Mouse (Mus musculus) embryo, embryonic 9.5 days (tissue): Measurements from ENCODE around the gene Ralgapa2.

Experiments
- DNase-seq: peaks from one replicate; pipeline ENCODE4 v3.0.0-alpha.2; 2017; ENCODE audit errors: extremely low spot score

Gene Ralgapa2

DNA sequence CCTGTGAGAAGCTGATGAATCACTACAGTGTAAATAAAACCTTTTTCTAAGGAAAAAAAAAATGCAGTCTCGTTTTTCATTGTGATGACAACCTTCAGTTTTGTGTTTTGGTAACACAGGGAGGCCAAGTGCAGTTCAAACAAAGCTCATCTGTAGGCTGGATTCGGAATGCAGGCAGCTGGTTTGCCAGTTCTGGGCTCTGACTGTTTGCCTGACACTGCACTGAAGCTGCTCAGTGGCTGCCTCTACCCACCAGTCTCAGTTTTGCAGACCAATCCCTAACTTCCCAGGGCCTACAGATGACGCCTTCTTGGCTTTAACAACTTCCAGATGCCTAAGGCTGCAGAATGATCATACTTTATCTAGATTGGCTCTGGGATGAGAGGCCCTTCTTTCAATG, 205.1 kb downstream of the Ralgapa2 start:
- no peak for DNase-seq

DNA sequence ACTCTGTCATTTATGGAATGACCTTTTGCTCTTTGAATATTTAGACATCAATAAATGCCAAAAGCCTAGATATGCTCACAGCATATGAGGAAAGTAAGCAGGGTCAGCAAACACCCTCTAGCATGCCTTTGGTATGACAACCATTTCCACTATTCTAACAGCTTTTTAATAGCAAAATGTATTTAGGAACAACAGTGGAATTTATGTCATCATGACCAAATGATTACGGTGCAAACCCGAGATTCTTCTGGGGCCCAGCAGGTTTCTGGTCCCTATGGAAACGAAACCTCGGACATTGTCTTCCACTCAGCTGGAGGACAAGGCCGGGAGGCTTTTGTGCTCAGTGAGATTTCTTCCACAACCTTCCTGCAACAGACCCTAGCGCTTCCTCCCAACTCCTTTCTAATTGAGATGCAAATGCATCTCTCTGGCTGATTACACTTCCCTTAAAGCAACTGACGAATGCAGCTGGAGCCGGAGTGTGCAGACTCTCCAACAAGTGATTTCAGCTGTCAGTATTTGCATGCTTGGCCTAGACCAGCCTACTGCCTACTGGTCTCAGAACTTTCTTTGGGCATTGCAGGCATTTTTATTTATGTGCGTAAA, 209.9 kb downstream of the Ralgapa2 start:
- DNase-seq = peak; percentile 51

DNA sequence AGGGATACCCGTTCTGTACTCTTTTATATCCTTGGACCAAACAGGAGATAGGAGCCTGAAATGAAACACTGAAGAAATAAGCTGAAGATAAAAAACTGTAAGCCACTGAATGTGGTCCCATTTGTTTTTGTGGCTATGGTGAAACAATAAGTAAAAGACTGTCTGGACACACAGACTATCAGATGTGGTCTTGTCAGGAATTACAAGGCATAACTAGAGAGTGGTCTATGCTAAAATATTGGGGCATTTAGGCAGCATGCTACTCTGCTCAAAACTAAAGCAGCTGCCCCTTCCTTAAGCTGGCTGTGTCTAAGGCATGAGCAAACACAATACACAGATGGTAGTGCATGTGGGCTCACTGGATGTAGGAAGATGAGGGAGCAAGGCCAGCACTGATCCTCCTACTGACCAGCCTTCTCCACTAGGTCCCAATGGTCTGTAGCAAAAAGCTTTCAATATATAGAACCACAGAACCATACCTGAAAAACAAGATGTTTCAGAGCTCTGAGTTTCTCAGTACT, 211.6 kb downstream of the Ralgapa2 start:
- no peak for DNase-seq

DNA sequence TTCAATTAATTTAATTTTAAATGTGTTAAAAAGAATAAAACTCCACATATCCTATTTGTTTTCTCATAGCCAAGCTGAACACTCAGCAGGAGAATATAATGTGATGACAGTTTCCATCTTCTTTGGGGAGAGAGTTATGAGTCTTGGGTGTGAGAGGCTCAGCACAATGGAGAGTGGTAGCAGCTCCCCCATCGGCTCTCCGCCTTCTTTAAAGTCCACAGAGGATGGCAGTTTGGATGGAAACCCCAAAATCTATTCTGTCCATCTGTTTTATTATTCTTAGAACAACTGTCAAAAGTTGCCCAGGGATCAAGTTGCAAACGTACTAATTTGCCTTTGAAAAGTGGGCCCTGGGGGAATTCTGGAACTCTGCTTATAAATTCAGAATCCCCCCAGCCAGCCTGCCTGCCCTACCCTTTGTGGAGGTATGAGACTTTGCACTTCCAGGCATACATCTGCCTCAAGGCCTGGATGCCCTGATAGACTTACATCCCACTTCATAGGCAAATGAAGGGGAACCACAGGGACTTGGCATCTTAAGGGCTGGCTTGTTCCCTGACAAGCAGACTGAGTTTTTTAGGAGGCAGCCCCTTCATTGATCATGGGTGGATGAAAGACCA, 212.2 kb downstream of the Ralgapa2 start:
- no peak for DNase-seq

DNA sequence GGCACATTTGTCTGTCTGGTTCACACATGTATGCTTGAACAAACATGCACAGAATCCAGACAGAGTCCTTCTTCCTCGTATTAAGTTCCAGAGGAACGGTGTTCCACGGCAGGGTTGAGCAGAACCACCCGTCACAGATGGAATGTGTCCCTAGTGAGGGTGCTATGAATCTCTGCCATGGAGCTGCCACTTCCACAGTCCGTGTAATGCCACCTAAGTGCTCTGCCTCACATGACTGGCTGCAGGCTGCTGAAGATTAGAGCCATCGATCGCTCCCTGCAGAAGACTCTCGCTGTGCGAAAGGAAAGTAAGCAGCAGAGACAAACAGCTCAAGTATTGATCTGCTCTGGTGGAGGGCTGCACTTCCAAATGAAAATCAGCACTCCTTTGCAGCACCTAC, 218.6 kb downstream of the Ralgapa2 start:
- DNase-seq = no peak

DNA sequence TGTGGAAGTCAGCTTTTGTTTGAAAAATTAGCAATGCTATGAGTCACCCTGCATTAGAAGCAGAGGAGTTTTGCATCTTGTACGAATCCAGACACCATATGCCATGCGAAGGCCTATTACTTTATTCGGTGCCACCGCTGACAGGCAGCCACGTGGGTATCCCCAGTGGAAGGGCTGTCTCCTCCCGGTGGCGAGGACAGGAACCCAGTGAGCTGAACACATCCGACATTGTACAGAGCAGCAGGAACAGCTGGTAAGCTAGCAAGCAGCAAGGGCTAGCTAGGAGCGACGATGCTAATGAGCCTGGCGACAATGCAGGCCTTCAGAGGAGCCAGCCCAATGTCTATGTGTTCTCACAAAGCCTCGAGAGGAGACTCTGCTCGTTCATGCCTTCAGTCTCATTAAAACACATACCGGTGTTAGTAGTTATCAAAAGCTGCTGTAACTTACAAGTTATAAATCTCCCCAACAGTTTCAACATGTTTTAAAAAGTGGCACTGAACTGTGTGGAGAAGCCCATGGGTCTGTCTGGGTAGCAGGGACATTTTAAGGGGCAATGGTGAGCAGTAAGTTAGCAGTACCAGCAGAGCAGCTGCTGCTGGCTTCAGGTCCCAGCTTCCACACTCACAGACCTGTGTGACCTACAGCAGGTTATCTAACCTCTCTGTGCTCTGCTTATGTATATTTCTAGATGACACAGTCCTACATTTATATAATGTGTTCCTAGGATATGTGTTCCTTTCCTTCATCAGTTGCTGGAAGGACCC, 221.1 kb downstream of the Ralgapa2 start:
- DNase-seq = peak; percentile 34

DNA sequence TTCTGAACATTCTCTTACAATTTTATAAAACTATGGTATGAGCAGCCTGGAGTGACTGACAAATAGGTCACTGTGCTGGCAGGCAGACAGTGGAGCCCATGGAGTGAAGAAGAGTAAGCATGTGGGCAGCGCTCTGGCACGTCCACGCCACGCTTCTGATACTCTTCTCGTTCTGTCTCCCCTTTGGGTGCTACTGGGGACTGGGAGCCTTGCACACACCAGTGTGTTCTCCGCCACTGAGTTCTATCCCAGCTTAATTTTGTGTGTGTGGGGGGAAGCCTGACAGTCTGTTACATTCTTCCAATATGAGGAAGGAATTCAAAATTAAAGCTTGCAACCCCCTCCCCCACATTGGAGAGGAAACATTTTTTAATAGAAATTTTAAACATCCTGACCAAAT, 221.8 kb downstream of the Ralgapa2 start:
- DNase-seq = no peak

DNA sequence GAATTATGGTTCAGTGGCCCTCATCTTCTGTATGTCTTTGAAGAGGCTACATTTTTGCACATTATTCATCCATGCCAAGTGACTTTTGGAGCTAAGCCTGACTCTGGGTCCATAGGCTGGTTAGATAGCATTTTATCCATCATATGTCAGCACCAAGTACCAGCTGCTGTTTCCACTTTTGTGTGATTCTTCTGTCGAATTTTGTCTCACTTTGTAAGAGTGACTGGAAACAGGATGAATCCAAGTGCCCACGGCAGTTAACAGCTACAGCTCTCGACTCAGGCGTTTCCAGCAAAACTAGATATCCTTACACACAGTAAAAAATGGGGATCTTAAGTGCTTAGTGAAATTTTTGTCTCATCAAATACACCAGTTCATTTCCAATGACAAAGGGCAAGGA, 222.8 kb downstream of the Ralgapa2 start:
- no peak for DNase-seq

DNA sequence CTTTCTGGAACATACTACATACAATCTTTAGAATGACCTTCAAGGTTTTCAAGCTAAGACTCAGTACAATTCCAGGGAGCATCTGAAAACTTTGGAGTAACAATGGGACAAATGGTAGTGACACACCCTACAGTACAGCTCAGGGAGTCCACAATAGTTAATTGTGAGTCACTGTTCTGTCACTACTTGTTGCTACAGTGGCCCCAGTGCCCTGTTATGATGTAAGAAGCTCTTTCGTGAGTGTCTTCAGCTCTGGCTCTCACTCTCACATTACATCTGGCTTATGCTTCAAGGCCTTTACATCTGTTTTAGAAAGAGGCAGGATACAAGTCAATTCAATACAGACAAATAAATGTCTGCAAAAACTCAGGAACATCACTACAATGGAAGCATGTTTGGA, 223.8 kb downstream of the Ralgapa2 start:
- no peak for DNase-seq

DNA sequence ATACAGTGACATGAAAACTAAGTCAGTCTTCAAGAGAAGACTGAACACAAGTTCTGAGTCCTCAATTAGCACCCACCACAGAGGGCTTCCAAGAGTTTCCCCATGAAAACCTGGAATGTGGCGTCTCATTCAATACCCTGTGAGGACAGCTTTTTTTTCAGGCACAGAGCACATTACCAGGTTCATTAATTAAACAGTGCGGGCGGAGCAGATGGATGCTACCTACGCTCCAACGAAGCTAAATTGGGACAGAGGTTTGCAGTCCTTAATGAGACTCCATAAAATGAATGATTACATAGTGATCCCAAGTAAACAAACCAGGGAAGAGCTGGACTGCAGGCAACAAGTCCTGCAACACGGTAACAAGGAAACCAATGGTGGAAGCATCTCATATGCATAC, 224.6 kb downstream of the Ralgapa2 start:
- no peak for DNase-seq

DNA sequence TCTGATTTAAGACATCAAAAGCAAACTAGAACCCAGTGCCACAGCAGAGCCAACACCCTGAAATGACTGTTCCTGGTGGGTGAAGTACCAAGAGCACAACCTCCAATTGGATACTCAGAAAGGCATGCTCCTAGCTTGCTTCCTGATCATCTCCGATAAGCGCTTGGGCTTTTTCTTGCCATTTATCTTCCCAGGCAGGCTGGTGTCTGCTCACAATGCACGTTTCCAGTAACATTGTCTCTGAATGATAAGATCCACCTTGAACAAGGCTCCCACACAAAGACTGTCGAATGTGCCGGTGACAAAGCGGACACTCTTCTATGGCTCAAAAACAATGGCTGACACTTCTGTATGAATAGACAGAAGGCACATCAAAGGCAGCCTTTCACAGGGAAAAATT, 230.8 kb downstream of the Ralgapa2 start:
- no peak for DNase-seq

DNA sequence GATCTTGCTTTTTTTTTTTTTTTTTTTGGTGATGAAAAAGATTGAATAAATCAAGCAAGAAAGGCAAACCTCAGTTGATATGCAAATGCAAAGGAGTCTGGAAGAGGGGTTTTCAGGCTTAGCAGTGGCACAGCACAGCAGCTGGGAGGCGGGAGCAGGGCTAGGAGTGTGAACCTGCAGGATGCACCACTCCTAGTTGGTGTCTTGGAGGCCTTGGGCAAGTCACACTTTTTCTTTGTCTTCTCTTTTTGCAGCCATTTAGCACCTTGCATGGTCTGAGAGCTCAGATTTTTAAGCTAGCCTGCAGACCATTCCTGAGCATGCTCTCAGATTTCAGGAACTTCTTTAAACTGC, 231.2 kb downstream of the Ralgapa2 start:
- no peak for DNase-seq

DNA sequence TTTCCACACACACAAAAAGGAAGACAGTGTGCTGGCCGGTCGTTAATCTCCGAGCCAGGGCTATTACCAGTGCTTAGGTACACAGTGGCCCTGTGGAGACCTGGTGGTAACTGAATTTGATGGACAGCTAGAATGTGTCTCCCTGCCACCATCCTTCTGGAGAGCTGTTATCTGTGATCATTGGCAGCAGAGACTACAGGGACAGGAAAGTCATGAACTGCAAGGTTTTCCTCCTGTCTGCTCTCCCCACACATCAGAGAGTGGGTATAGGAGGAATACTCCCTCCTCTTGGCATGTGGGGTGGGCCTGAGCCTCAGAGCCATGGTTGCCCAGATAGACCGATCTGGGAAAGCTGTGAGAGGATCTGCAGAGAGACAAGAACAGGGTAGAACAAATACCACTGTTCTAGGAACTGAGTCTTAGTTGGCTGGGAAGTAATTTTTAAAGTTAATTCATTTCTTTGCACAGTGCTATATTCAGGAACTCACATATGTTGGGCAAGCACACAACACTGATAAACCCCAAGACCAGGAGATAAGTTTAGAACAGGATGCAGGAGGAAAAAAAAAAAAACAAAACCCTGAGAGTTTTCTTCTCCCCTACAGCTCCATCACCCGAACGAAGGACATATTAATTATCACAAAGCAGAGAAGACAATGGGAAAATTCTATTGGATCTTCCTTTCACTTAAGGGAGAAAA, 231.8 kb downstream of the Ralgapa2 start:
- no peak for DNase-seq

DNA sequence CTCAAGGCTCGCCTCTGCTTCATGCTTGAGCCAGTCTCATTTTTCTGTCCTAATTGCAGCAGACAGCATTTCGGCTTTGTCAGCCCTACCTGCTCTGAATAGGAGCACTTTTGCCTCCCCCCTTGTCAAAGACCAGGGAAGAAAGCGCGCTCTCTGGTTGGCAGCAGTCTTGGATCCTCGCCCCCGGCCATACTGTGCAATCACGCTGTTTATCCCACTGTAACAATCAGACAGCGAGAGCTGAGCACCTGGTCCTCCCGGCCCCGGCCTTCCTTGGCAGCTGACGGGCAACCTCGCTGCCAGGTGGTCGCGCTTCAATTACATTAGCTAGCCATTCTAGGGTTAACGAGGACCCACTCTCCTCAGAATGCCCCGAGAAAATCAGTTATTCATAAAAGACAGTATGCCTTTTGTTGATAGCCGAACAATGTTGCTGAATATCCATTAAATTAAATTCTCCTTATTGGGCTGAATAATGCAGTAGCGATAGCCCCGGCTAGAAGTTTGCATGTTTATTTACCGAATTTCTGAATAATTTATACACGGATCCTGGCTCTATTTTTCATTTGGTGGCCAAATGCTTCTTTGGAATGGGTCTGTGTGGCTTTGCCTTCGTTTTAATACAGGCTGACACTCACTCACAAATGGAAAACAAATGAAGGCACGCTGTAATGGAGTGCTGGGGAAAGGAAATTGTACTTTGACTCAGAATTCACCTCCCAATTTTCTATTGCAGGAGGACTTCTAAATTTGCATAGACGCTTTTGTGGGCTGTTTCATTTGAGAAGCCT, 232.5 kb downstream of the Ralgapa2 start:
- no peak for DNase-seq

DNA sequence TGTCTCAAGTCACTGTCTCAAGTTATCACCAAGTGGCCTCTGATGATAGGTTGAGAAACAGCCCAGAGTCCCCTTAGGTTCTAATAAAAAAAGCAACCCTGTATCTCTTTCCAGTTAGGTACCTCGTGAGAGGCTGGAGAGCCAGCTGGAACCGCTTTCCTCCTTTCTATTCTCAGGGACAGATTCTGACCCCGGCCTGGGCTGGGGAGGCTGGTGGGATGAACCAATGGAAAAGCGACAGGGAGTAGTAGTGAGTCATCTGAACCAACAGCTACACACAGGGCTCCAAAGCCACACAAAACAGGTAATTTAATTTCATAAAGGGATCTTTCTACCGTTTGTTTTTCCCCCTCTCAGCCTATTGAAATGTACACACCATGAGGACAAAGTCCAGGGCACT, 233.8 kb downstream of the Ralgapa2 start:
- no peak for DNase-seq

DNA sequence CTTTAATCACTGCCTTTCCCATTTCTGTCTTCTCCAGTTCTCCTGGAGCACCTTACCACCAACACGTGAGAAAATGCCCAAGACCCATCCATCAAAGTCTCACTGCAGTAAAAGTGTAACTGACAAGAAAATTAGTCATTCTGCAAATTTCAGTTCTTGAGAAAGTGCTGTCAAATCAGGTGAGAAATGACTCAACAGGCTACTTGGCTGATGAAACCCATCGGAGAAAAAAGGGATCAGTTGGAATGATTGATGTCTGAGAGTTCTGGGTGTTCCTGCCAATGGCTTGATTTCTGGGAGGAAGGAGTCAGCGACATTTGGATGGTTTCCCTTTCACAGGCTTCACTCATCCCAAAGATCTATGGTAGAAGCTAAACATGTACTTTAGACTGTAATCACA, 245.6 kb downstream of the Ralgapa2 start:
- no peak for DNase-seq

DNA sequence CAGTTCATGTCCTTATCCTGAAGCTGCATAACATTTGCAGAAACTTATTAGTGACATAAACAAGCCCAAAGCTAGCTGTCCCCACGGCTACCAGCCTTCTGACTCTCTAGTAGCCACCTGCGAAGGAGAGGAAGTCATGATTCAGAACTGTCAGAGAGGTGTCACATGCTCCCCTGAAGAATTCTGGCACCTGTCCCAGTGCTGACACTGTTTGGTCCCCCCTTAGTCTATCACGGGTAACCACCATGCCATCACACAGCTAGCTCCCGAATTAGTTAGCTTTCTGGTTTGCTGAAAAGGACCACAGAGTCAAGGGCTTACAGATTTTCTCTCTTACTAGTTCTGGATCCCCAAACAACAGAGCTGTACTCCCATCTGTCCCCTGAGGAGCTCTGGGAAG, 247.1 kb downstream of the Ralgapa2 start:
- no peak for DNase-seq

DNA sequence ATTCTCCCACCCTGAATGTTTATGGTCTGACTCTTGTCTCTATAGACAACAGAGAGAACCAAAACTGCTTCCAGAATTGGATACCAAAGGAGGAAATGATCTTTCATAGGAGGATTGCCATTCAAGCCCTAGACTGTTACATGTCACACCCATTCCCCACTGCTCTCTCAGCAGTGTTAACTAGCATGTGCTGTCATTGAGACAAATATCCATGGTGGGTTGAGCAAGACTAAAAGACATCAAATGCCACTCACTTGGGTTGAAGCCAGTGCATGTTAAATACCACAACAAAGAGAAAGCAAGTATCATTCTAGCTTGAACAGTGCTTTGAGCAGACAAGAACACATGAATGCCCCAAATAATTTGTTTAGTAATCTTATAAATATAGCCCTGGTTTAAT, 249.2 kb downstream of the Ralgapa2 start:
- no peak for DNase-seq

DNA sequence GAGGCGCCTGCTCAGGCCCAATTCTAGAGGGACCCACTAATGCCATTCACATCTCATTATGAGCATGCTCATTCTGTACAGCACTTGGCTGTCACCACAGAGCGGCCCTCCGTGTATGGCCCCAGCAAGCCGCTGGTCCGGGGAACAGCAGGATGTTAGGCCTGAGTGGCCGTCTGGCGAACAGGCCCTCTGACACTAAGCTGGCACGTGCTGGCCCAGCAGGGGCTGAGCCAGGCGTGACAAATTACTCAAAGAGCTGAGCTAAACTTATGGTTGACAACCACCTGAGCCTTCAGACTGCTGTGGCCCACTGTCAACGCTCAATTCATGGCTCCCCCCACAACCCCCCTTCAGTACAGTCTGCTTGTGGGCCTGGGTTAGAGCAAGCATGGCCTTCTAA, 249.9 kb downstream of the Ralgapa2 start:
- no peak for DNase-seq

DNA sequence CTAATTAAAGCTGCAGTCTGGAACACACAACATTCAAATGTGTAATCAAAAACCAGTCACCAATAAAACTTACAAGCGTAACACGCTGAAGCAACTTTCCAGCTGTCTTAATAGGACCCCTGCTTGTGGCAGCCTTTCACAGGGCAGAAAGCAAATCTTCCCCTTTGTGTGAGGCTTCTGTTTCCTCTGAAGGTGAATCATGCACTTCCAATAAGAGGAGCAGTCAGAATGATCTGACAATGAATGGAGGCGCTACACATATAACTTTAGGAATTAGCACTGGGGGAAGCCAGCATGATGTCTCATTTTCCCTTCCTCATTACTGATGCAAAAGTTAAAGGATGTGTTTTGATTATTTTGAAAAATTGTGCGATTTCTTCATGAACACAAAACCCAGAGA, 251.0 kb downstream of the Ralgapa2 start:
- no peak for DNase-seq

DNA sequence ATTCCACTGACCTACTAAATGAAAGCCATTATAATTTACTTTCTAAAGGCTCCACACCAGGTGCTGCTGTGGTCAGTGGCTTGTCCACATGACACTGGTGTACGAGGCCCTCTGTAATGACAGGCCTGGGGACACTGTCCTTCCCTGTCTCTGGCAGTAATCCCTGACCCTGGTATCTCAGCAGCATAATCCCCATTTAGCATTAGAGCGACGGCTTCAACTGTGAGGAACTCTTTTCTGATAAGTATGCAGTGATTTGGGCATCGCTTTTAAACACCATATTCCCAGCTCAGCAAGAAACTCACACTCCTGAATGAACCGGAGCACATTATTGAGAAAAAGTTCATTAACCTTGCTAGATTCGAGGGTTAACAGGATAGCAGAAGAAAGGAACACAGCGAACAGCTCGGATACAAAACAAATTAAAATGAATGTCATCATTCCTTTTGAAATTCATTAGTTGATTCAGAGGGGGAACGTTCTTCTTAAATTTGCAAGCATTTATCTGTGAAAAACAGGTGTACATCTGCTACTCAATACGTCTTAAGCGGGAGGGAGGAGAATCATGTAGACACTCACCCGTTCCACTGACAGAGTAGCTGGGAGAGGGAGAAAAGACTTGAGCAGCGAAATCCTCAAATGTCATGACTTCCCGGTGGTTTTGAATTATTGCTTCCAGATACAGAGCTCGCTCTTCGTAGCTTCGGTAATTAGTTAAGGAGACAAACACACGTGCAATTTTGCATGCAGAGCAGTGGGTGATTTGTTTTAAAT, 252.2 kb downstream of the Ralgapa2 start:
- no peak for DNase-seq
